24 mouse cellular contexts compared by ENCODE assay signal in genomic region chr4:100752278-100752677, GRCm38 (mm10). TPM values are rescaled to one million over a fixed set of nuclear protein-coding genes. Genes with fewer than 3 reads are reported as not detected.
DNase-seq lines count a peak whose midpoint lies in the region; ATAC-seq and TF ChIP-seq lines count a peak whose summit lies in the region.
"Had no signal": no experiment of that assay in that cellular context is flagged by ENCODE, and none has a peak within 500 bp of the region (broad histone marks: within the 10 kb centered on the region; RNA-seq: fewer than 3 reads in every experiment).

No protein-coding gene starts in this region.

- H3K79me2 ChIP-seq in MEL (ENCODE audit: control insufficient read depth, insufficient read depth, low read length, poor library complexity), result no peaks in the 10 kb centered on the region

- no peak for TF ChIP-seq RAD21 in MEL (IDR thresholded peaks at IDR 0.05; ENCODE audit: low read depth, low read length)

- H3K9ac ChIP-seq in liver, embryonic 12.5 days, result no peak overlapping the region
- no peak overlapping the region for H3K9ac ChIP-seq in liver, embryonic 11.5 days (ENCODE audit: low read depth, low read length)
- no peak overlapping the region for H3K9ac ChIP-seq in MEL (ENCODE audit: control insufficient read depth, low read depth, low read length, poor library complexity, severe bottlenecking)
- H3K9ac ChIP-seq in forebrain, embryonic 13.5 days, result no peak overlapping the region
- H3K9ac ChIP-seq: forebrain, postnatal 0 days; hindbrain, embryonic 13.5 days; intestine, embryonic 15.5 days had no signal

- H3K9me3 ChIP-seq in liver, embryonic 12.5 days (replicated peaks), result no peaks in the 10 kb centered on the region
- H3K9me3 ChIP-seq in liver, embryonic 11.5 days (ENCODE audit: control insufficient read depth, low read length), result no peaks in the 10 kb centered on the region
- no peaks in the 10 kb centered on the region for H3K9me3 ChIP-seq in MEL (replicated peaks; ENCODE audit: insufficient read depth, low read length)
- no peaks in the 10 kb centered on the region for H3K9me3 ChIP-seq in forebrain, embryonic 13.5 days (replicated peaks)
- H3K9me3 ChIP-seq: forebrain, embryonic 10.5 days; hindbrain, embryonic 13.5 days; intestine, embryonic 15.5 days had no signal

- TF ChIP-seq POLR2A in MEL (IDR thresholded peaks at IDR 0.05; ENCODE audit: control insufficient read depth in 1 of 2, insufficient read depth in 1 of 2, low read depth in 1 of 2, low read length in 2 of 2, poor library complexity in 1 of 2), result no peak

- H3K27ac ChIP-seq in liver, embryonic 12.5 days, result no peak overlapping the region
- H3K27ac ChIP-seq in liver, embryonic 11.5 days (ENCODE audit: low read depth, low read length), result no peak overlapping the region
- H3K27ac ChIP-seq in MEL (ENCODE audit: control insufficient read depth, low read depth, low read length), result no peak overlapping the region
- no peak overlapping the region for H3K27ac ChIP-seq in forebrain, embryonic 13.5 days
- H3K27ac ChIP-seq: forebrain, embryonic 10.5 days; hindbrain, embryonic 13.5 days; intestine, embryonic 15.5 days had no signal

- H3K4me3 ChIP-seq in liver, embryonic 12.5 days, result no peak overlapping the region
- H3K4me3 ChIP-seq in liver, embryonic 11.5 days (ENCODE audit: low read depth, low read length), result no peak overlapping the region
- no peak overlapping the region for H3K4me3 ChIP-seq in MEL (ENCODE audit: control insufficient read depth in 1 of 2, insufficient read depth in 1 of 2, low read depth in 2 of 2, low read length in 2 of 2)
- H3K4me3 ChIP-seq in forebrain, embryonic 13.5 days, result no peak overlapping the region
- H3K4me3 ChIP-seq: forebrain, embryonic 10.5 days; hindbrain, embryonic 13.5 days; intestine, embryonic 15.5 days had no signal

- no peaks in the 10 kb centered on the region for H3K27me3 ChIP-seq in liver, embryonic 12.5 days (replicated peaks)
- no peaks in the 10 kb centered on the region for H3K27me3 ChIP-seq in liver, embryonic 11.5 days (replicated peaks; ENCODE audit: control insufficient read depth, insufficient read depth, low read length)
- no peaks in the 10 kb centered on the region for H3K27me3 ChIP-seq in MEL (ENCODE audit: control insufficient read depth in 1 of 2, insufficient read depth in 2 of 2, low read length in 2 of 2)
- H3K27me3 ChIP-seq in forebrain, embryonic 13.5 days, result no peaks in the 10 kb centered on the region
- H3K27me3 ChIP-seq: hindbrain, embryonic 13.5 days; intestine, embryonic 15.5 days had no signal

- peak; percentile 60; the same call in 1 of the 2 replicates for ATAC-seq in liver, embryonic 12.5 days
- no peak for ATAC-seq in liver, embryonic 11.5 days (replicated peaks; ENCODE audit: low FRiP score)
- ATAC-seq in forebrain, embryonic 13.5 days, result no peak
- ATAC-seq in frontal cortex, adult (ENCODE audit: low TSS enrichment), result no peak
- ATAC-seq: activated CD4-positive, CD25-positive, alpha-beta regulatory T cell, adult 4 months; CD4-positive, CD25-positive, alpha-beta regulatory T cell, adult 4 months; forebrain, embryonic 14.5 days; forebrain, postnatal 0 days; hindbrain, embryonic 16.5 days; intestine, embryonic 15.5 days had no signal

- no peak for TF ChIP-seq CTCF in MEL (IDR thresholded peaks at IDR 0.05 in 2 of 3, conservative IDR thresholded peaks at IDR 0.05 in 1 of 3; ENCODE audit: control insufficient read depth in 1 of 3, insufficient read depth in 1 of 3, low read depth in 2 of 3, low read length in 3 of 3, poor library complexity in 1 of 3, severe bottlenecking in 1 of 3)

- H3K4me1 ChIP-seq in liver, embryonic 12.5 days, result peaks cover 8% of the 10 kb centered on the region; the same call in 1 of the 2 replicates
- H3K4me1 ChIP-seq in liver, embryonic 11.5 days (replicated peaks; ENCODE audit: control insufficient read depth, insufficient read depth, low read length), result no peaks in the 10 kb centered on the region; the same call in 1 of the 2 replicates
- H3K4me1 ChIP-seq in MEL (ENCODE audit: control insufficient read depth in 1 of 2, insufficient read depth in 2 of 2, low read length in 2 of 2), result no peaks in the 10 kb centered on the region
- no peaks in the 10 kb centered on the region for H3K4me1 ChIP-seq in forebrain, embryonic 13.5 days
- H3K4me1 ChIP-seq: forebrain, embryonic 10.5 days; hindbrain, embryonic 13.5 days; intestine, embryonic 15.5 days had no signal

- DNase-seq in liver, embryonic 11.5 days (ENCODE audit: low spot score), result no peak
- DNase-seq in 3T3-L1 (ENCODE audit: low read depth, low spot score) (peak; percentile 38), MEL (ENCODE audit: low read depth, low spot score) (peak; percentile 9)
- DNase-seq in c-Kit-negative CD71-positive TER-119-positive erythroid progenitor cells, embryonic 14.5 days (ENCODE audit: low read depth, low spot score), result peak; percentile 22
- DNase-seq: adrenal gland, adult 8-10 months; adrenal gland, postnatal 25 days; B cell, adult 2 months; cerebellum, adult 18-20 months; cerebellum, adult 9-10 months; cerebellum, postnatal 14 days; forebrain, postnatal 0 days; gastrocnemius, postnatal 14 days; heart, adult 11 months had no signal

- H3K4me2 ChIP-seq in liver, embryonic 12.5 days, result no peak overlapping the region
- no peak overlapping the region for H3K4me2 ChIP-seq in liver, embryonic 11.5 days
- H3K4me2 ChIP-seq in forebrain, embryonic 13.5 days, result no peak overlapping the region
- H3K4me2 ChIP-seq: heart, embryonic 11.5 days; hindbrain, embryonic 13.5 days; intestine, embryonic 15.5 days had no signal

- no peak for TF ChIP-seq EP300 in MEL (IDR thresholded peaks at IDR 0.05; ENCODE audit: low read depth in 1 of 2, low read length in 2 of 2)

- 57% methylated on average over 2 of the region's 2 CpGs for WGBS in liver, embryonic 12.5 days (ENCODE audit: insufficient replicate concordance)
- WGBS in liver, embryonic 11.5 days, result 69% methylated on average over 2 of the region's 2 CpGs
- WGBS in forebrain, embryonic 13.5 days, result 82% methylated on average over 2 of the region's 2 CpGs

- no peaks in the 10 kb centered on the region for H3K36me3 ChIP-seq in liver, embryonic 12.5 days
- H3K36me3 ChIP-seq in liver, embryonic 11.5 days (ENCODE audit: control insufficient read depth, insufficient read depth, low read length), result no peaks in the 10 kb centered on the region
- no peaks in the 10 kb centered on the region for H3K36me3 ChIP-seq in MEL (ENCODE audit: control insufficient read depth in 1 of 2, insufficient read depth in 2 of 2, low read length in 2 of 2)
- H3K36me3 ChIP-seq in forebrain, embryonic 13.5 days (ENCODE audit: poor library complexity, severe bottlenecking), result no peaks in the 10 kb centered on the region
- H3K36me3 ChIP-seq: forebrain, embryonic 10.5 days; hindbrain, embryonic 13.5 days; intestine, embryonic 15.5 days had no signal

TF ChIP-seq in MEL, 35 proteins besides CTCF, POLR2A, EP300 and RAD21:
- no peak for TF ChIP-seq NRF1 (IDR thresholded peaks at IDR 0.05; ENCODE audit: insufficient read depth, low read depth, low read length, poor library complexity, severe bottlenecking)
- TF ChIP-seq MAFK (IDR thresholded peaks at IDR 0.05; ENCODE audit: borderline replicate concordance, low read depth, low read length), result no peak
- TF ChIP-seq JUND (IDR thresholded peaks at IDR 0.05; ENCODE audit: low read depth, low read length), result no peak
- TF ChIP-seq TAL1 (IDR thresholded peaks at IDR 0.05; ENCODE audit: low read length), result no peak
- TF ChIP-seq TCF12 (IDR thresholded peaks at IDR 0.05; ENCODE audit: low read depth, low read length), result no peak
- TF ChIP-seq USF2 (IDR thresholded peaks at IDR 0.05; ENCODE audit: borderline replicate concordance in 1 of 2, insufficient read depth in 1 of 2, low read depth in 1 of 2, low read length in 2 of 2), result no peak
- no peak for TF ChIP-seq CHD2 (IDR thresholded peaks at IDR 0.05; ENCODE audit: low read length)
- no peak for TF ChIP-seq CHD1 (IDR thresholded peaks at IDR 0.05; ENCODE audit: low read depth, low read length)
- no peak for TF ChIP-seq POLR2AphosphoS5 (IDR thresholded peaks at IDR 0.05; ENCODE audit: borderline replicate concordance, low read depth, low read length)
- no peak for TF ChIP-seq ZMIZ1 (IDR thresholded peaks at IDR 0.05; ENCODE audit: low read depth, low read length)
- TF ChIP-seq ZNF384 (IDR thresholded peaks at IDR 0.05; ENCODE audit: low read depth, low read length), result no peak
- no peak for TF ChIP-seq GABPA (IDR thresholded peaks at IDR 0.05; ENCODE audit: low read depth, low read length)
- no peak for TF ChIP-seq MXI1 (IDR thresholded peaks at IDR 0.05; ENCODE audit: low read depth, low read length)
- no peak for TF ChIP-seq MEF2A (IDR thresholded peaks at IDR 0.05; ENCODE audit: extremely low read depth, insufficient replicate concordance, low read depth, low read length, poor library complexity, severe bottlenecking)
- no peak for TF ChIP-seq MAX (IDR thresholded peaks at IDR 0.05; ENCODE audit: low read length)
- no peak for TF ChIP-seq RCOR1 (IDR thresholded peaks at IDR 0.05; ENCODE audit: low read depth, low read length)

RNA-seq across cellular contexts. Expression of gene Cachd1, which starts 24.2 kb away (rescaled TPM):
- polyA plus RNA-seq in liver, embryonic 12.5 days (2016; fragmentation: Nextera tagmentation; extraction: Ambion mirVana), result 6.1 and 7.4 TPM in 2 replicates
- 10.0 and 12.1 TPM in 2 replicates for polyA plus RNA-seq in liver, embryonic 11.5 days (2014; fragmentation: Nextera tagmentation; extraction: Ambion mirVana)
- 2.6 and 4.0 TPM in 2 replicates for total RNA-seq in MEL (2012; rRNA removed)
- polyA plus RNA-seq in MEL (2012; ENCODE audit: insufficient read depth in 1 of 2, insufficient read length in 2 of 2, low read depth in 1 of 2, low replicate concordance in 2 of 2, missing spikeins in 1 of 2), result 10 to 100 TPM in 1 of 2 experiments, not detected in 1; 15.8 TPM
- 14.7 and 18.2 TPM in 2 replicates for polyA plus RNA-seq in forebrain, embryonic 13.5 days (2015; fragmentation: Nextera tagmentation; extraction: Ambion mirVana)
- polyA plus RNA-seq: activated CD4-positive, CD25-positive, alpha-beta regulatory T cell, adult 4 months; CD4-positive, CD25-positive, alpha-beta regulatory T cell, adult 4 months had no signal
